Mouse (Mus musculus) C2C12 (cell line): ENCODE measurements around the gene Reck. TPM values are rescaled to one million over a fixed set of nuclear protein-coding genes. Genes with fewer than 3 reads are reported as not detected.

ENCODE experiments used
- H3K27me3 ChIP-seq: one replicate; pipeline ENCODE4 v1.6.1; 2011; ENCODE audit not compliant: control insufficient read depth, insufficient read depth, insufficient read length
- H3K36me3 ChIP-seq: one replicate; pipeline ENCODE4 v1.6.1; 2011; ENCODE audit not compliant: control insufficient read depth, insufficient read depth
- H3K4me3 ChIP-seq: one replicate; pipeline ENCODE4 v1.5.1; 2011; ENCODE audit warnings: mild to moderate bottlenecking, control low read depth; ENCODE audit not compliant: poor library complexity, insufficient read depth, severe bottlenecking
- H3K79me2 ChIP-seq: one replicate; pipeline ENCODE4 v1.6.1; 2011; ENCODE audit not compliant: control insufficient read depth, insufficient read depth
- H3K79me3 ChIP-seq: one replicate; pipeline ENCODE4 v1.6.1; 2011; ENCODE audit warnings: low read depth, control low read depth
- H3ac ChIP-seq: one replicate; pipeline ENCODE3; 2011; ENCODE audit warnings: low read depth; ENCODE audit not compliant: control insufficient read depth, insufficient read length
- CEBPB ChIP-seq: IDR thresholded peaks from one replicate; pipeline ENCODE4 v1.6.1; 2011; ENCODE audit warnings: low read depth, mild to moderate bottlenecking, control low read depth, moderate library complexity
- CTCF ChIP-seq: IDR thresholded peaks from one replicate; pipeline ENCODE4 v1.5.1; 2011; ENCODE audit not compliant: control insufficient read depth, insufficient read depth, insufficient read length
- FOSL1 ChIP-seq: IDR thresholded peaks from one replicate; pipeline ENCODE4 v1.8.0; 2011; ENCODE audit warnings: mild to moderate bottlenecking, low read length; ENCODE audit not compliant: poor library complexity, insufficient read depth, severe bottlenecking
- MAX ChIP-seq: IDR thresholded peaks from one replicate; pipeline ENCODE4 v1.6.1; 2011; ENCODE audit warnings: mild to moderate bottlenecking, control low read depth
- MYOD1 ChIP-seq: IDR thresholded peaks from one replicate; pipeline ENCODE4 v1.6.1; 2011; ENCODE audit warnings: low read depth; ENCODE audit not compliant: control insufficient read depth, insufficient read length
- MYOG ChIP-seq: IDR thresholded peaks from one replicate; pipeline ENCODE4 v1.6.1; 2011; ENCODE audit not compliant: control insufficient read depth, insufficient read length; ENCODE audit errors: extremely low read depth
- USF1 ChIP-seq: IDR thresholded peaks from one replicate; pipeline ENCODE4 v1.6.1; 2011; ENCODE audit warnings: low read depth, mild to moderate bottlenecking, control low read depth, moderate library complexity
- long read RNA-seq, 2 experiments: library from polyadenylated mRNA; unstranded; transcript quantifications; one replicate each; pipeline ENCODE4 v2.0.0; 2019 to 2020
- polyA plus RNA-seq: library from polyadenylated mRNA; unstranded; fragments of >200 nt; fragmentation: generic; extraction: Trizol; gene quantifications from one replicate; pipeline ENCODE4 v1.2.1, GENCODE M21; 2012; ENCODE audit warnings: missing spikeins

Gene Reck
- 0.61 TPM for polyA plus RNA-seq
- long read RNA-seq, experiment 1 = 0 reads
- long read RNA-seq, experiment 2, full-length matches to known transcripts = 4 of 4 reads
- long read RNA-seq, experiment 2, partial matches to known transcripts = 0 of 4 reads
- long read RNA-seq, experiment 2, other reads (novel, unspliced or antisense) = 0 of 4 reads

DNA sequence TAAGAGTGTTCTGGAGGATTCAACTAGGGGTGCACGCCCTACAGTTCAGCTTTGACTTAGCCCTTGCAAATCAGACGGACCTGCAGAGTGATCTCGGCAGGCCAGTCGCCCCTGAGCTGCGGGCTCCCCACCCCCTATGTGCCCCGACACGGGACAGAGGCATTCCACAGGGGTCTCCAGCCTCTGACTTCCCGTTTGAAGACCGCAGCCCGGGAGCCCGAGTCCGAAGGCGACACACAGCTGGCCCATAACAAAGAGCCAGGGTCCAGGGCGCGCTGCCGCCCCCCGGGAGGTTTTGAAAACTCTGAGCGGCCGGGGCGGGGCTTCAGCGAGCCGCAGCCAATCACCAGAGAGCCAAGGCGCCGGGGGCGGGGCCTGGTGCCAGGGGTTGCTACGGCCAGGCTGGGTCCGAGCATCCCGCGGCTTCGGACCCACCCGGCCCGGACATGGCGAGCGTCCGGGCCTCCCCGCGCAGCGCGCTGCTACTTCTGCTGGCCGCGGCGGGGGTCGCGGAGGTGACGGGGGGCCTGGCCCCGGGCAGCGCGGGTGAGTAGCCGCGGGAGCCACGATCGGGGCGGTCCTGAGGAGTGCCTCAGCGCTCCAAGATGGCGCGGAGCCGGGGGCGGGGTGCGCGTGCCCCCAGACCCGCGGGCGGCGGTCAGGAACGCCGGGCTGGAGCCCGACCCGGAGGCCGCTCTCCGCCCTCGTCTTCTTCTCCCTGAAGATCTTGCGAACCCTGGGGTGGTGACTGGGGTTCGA is at the start of gene Reck:
Gene Reck, plus strand, starts transcription at position 371 of the 759 bp plus-strand sequence.
- H3K36me3 ChIP-seq = no peaks in the 10 kb centered on the region
- H3K4me3 ChIP-seq = peak within 1 kb of the TSS; percentile 43
- TF ChIP-seq CTCF (no peak), USF1 (no peak), FOSL1 (no peak), MYOG (no peak), MAX (no peak), MYOD1 (no peak), CEBPB (no peak)
- no peaks in the 10 kb centered on the region for H3K79me3 ChIP-seq
- H3K79me2 ChIP-seq = no peaks in the 10 kb centered on the region
- peak within 1 kb of the TSS; percentile 75 for H3ac ChIP-seq
- H3K27me3 ChIP-seq = peaks cover 14% of the 10 kb centered on the region

DNA sequence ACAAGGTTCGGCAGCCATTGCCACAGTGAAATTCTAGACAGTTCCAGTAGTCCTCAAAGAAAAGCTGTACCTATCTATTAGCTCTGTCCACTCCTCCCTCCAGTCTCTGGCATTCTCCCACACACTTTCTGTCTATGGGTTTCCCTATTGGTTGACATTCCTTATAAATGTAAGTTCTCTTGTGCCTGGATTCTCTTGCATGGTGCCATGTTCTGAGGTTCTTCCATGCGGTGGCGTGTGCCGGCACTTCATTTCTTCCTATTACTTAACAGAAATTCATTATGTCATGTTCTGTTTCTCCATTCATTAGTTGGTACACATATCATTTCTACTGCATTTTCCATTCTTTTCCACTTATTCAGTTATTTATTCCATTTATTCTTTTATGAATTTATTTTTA is 46.5 kb upstream of the Reck start:
- Histone ChIP-seq H3K36me3 (no peaks in the 10 kb centered on the region), H3ac (no peak overlapping the region), H3K79me3 (no peaks in the 10 kb centered on the region), H3K79me2 (no peaks in the 10 kb centered on the region), H3K27me3 (peaks cover 41% of the 10 kb centered on the region), H3K4me3 (no peak overlapping the region)
- TF ChIP-seq MAX = no peak
- no peak for TF ChIP-seq CTCF
- TF ChIP-seq USF1 = no peak
- TF ChIP-seq MYOG = no peak
- TF ChIP-seq FOSL1 = no peak
- TF ChIP-seq MYOD1 = no peak
- no peak for TF ChIP-seq CEBPB

DNA sequence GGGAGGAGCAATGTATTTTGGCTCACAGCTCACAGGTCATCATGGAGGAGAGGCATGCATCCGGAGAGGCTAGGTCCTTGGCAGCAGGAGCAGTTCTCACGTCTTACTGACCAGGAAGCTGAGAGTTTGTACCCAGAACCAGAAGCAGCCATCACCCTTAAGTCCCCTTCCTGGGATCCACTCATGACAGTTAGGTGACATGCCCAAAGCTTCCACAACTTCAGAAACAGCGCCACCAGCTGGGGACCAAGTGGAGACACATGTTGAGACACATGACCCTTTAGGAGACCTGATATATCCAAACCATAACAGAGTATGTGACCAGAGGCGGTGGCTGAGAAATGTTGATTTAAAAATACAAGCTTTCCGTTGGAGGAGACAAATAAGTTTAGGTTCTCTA is 43.3 kb upstream of the Reck start:
- H3K4me3 ChIP-seq = no peak overlapping the region
- H3K79me2 ChIP-seq = no peaks in the 10 kb centered on the region
- no peak overlapping the region for H3ac ChIP-seq
- TF ChIP-seq MYOG = no peak
- no peak for TF ChIP-seq FOSL1
- peaks cover 43% of the 10 kb centered on the region for H3K27me3 ChIP-seq
- no peaks in the 10 kb centered on the region for H3K36me3 ChIP-seq
- no peaks in the 10 kb centered on the region for H3K79me3 ChIP-seq

DNA sequence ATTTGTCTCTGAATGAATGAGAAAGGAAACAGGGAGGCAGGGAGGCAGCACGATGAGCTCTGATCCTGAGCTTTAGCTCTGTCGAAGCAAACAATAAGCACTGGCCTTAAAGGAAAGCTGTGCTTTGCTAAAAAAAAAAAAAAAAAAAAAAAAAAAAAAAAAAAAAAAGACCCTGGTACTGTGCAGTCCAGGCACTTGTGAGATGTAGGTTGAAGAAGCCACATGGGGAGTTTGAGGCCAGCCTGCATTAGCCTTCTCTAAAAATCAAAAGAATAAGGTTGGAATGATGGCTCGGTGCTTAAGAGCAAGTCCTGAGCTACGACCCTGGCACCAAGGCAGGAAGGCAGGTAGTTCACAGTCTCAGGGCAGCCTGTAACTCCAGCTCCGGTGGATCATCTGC is 41.6 kb upstream of the Reck start:
- no peaks in the 10 kb centered on the region for H3K36me3 ChIP-seq
- TF ChIP-seq CEBPB (no peak), MYOG (no peak)
- peaks cover 42% of the 10 kb centered on the region for H3K27me3 ChIP-seq
- no peak overlapping the region for H3K4me3 ChIP-seq
- no peak overlapping the region for H3ac ChIP-seq
- H3K79me3 ChIP-seq = no peaks in the 10 kb centered on the region
- H3K79me2 ChIP-seq = no peaks in the 10 kb centered on the region

DNA sequence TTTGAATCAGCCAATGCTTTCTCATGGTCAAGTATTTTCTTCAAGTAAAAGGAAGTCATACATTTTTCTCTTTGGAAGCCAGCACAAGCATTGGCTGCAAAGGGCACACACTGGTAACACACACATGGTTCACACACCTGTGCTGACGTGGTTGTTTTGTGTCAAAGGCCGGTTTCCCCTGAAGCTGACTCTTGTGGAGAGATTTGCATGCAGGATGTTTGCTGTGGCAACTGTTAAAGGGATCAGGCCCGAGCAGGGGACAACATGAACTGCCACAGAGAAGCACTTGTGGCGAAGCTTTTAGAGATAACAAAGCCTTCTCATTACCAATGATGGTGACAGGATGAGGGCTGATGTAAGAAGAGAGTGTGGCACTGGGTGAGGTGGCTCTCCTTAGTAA is 40.6 kb upstream of the Reck start:
- no peaks in the 10 kb centered on the region for H3K36me3 ChIP-seq
- no peak overlapping the region for H3K4me3 ChIP-seq
- H3ac ChIP-seq = no peak overlapping the region
- peaks cover 42% of the 10 kb centered on the region for H3K27me3 ChIP-seq
- TF ChIP-seq MAX = no peak
- no peak for TF ChIP-seq FOSL1
- TF ChIP-seq CTCF = no peak
- TF ChIP-seq MYOG = no peak
- no peak for TF ChIP-seq CEBPB
- TF ChIP-seq USF1 = no peak
- no peak for TF ChIP-seq MYOD1
- H3K79me3 ChIP-seq = no peaks in the 10 kb centered on the region
- no peaks in the 10 kb centered on the region for H3K79me2 ChIP-seq

DNA sequence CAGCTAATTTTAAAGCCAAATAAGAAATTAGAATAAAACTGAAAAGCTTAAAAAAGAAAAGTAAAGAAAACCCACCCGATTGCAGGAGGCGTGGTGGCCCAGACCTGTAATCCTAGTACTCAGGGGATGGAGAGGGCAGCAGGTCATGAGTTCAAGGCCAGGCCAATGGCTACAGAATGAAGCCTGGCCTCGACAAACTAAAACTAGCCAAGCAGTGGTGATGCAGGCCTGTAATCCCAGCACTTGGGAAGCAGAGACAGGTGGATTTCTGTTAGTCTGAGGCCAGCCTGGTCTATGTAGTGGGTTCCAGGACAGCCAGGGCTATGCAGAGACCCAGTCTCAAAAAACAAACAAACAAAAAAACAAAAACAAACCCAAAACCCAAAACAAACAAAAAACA is 37.0 kb upstream of the Reck start:
- Histone ChIP-seq H3K27me3 (peaks cover 30% of the 10 kb centered on the region), H3ac (no peak overlapping the region), H3K79me3 (no peaks in the 10 kb centered on the region), H3K36me3 (no peaks in the 10 kb centered on the region), H3K4me3 (no peak overlapping the region), H3K79me2 (no peaks in the 10 kb centered on the region)
- TF ChIP-seq MYOD1 (no peak), USF1 (no peak), CEBPB (no peak), MAX (no peak), FOSL1 (no peak), CTCF (no peak), MYOG (no peak)
